Mouse (Mus musculus) forebrain, embryonic 15.5 days (tissue): ENCODE results near the gene Ubxn2a. TPM values are rescaled to one million over a fixed set of nuclear protein-coding genes. Genes with fewer than 3 reads are reported as not detected.
"Not testable (repeated sequence)": the region's sequence is repeated elsewhere in the genome, so short reads cannot be mapped to it uniquely, and the experiment has no call there.

Experiments
- ATAC-seq: fragments of 200-750 bp; cut with Nextera tagmentation; replicated peaks from 2 replicates; pipeline ENCODE4 v1.8.0; 2017; ENCODE audit warnings: mild to moderate bottlenecking, moderate TSS enrichment, moderate library complexity
- H3K27ac ChIP-seq: fragments of 300-500 bp; sonication (generic); replicated peaks from 2 replicates; pipeline ENCODE4 v1.5.1; 2015; ENCODE audit warnings: mild to moderate bottlenecking, inconsistent platforms
- H3K27me3 ChIP-seq: fragments of 300-500 bp; sonication (generic); 2 replicates; pipeline ENCODE4 v1.6.1; 2015; ENCODE audit warnings: inconsistent platforms
- H3K36me3 ChIP-seq: fragments of 300-500 bp; sonication (generic); 2 replicates; pipeline ENCODE4 v1.6.1; 2015; ENCODE audit warnings: mild to moderate bottlenecking, inconsistent platforms
- H3K4me1 ChIP-seq: fragments of 300-500 bp; sonication (generic); 2 replicates; pipeline ENCODE4 v1.6.1; 2015; ENCODE audit warnings: inconsistent platforms
- H3K4me2 ChIP-seq: fragments of 300-500 bp; sonication (generic); replicated peaks from 2 replicates; pipeline ENCODE4 v1.6.1; 2015; ENCODE audit warnings: mild to moderate bottlenecking, inconsistent platforms
- H3K4me3 ChIP-seq: fragments of 300-500 bp; sonication (generic); 2 replicates; pipeline ENCODE4 v1.5.1; 2015; ENCODE audit warnings: mild to moderate bottlenecking, inconsistent platforms
- H3K9ac ChIP-seq: fragments of 300-500 bp; sonication (generic); replicated peaks from 2 replicates; pipeline ENCODE4 v1.6.1; 2015; ENCODE audit warnings: mild to moderate bottlenecking, inconsistent platforms
- H3K9me3 ChIP-seq: fragments of 300-500 bp; sonication (generic); 2 replicates; pipeline ENCODE4 v1.6.1; 2016; ENCODE audit warnings: inconsistent platforms
- WGBS: fragments of 180-500 bp; shearing (Covaris S2); methylation state at CpG from one replicate; pipeline ENCODE4 v1.1.7; 2015; ENCODE audit warnings: mixed read lengths; 5-methylcytosine and 5-hydroxymethylcytosine counted together
- polyA plus RNA-seq: library from polyadenylated mRNA; unstranded; fragments of >200 nt; fragmentation: Nextera tagmentation; extraction: Ambion mirVana; gene quantifications from 2 replicates; pipeline ENCODE4 v1.2.1, GENCODE M21; 2015

Ubxn2a gene
- polyA plus RNA-seq, 1 experiment from 2014 or later, result 50.7 TPM

DNA sequence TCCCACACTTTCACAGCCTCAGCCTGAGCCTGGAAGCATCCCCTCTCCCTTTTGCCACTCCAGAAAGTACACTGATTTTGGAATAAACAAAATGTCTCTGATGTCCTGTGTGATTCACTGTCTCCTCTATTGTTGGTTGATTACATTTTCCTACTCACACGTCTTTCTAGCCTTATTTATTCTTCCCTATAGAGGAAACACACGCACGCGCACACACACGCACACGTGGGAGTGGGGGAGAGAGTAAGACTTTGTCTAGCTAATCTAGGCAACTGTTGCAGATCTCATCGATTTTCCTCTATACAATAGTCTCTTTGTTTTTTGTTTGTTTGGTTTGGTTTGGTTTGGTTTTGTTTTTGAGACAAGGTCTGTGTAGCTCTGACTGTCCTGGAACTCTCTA is 886 bp upstream of the Ubxn2a start:
- H3K4me1 ChIP-seq, result peaks cover 12% of the 10 kb centered on the region; the same call in 1 of the 2 replicates
- no peak overlapping the region for H3K4me2 ChIP-seq
- peak overlapping the region; percentile 61; the same call in 1 of the 2 replicates for H3K4me3 ChIP-seq
- no peaks in the 10 kb centered on the region for H3K9me3 ChIP-seq
- H3K27me3 ChIP-seq, result no peaks in the 10 kb centered on the region
- H3K36me3 ChIP-seq, result no peaks in the 10 kb centered on the region
- no peak overlapping the region for H3K27ac ChIP-seq
- no peak for ATAC-seq
- 92% methylated on average over 7 of the region's 7 CpGs for WGBS
- no peak overlapping the region for H3K9ac ChIP-seq

DNA sequence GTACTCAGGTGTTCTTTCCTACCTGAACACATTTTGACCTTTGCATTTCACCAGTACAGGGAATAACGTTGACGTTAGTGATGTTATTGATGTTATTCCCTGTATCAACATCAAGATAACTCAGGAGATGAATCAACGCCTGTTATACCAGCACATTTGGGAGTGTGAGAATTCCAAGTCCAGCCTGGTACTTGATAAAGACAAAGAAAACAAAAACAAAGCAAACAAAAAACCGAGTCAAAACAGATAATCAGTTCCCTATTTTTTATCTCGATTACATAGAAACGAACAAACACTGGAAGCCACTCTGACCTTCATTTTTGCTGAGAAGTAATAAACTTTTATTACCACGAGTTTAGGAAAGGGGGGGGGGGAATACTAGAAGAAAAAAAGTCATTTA is 1.0 kb downstream of the Ubxn2a start:
- Histone ChIP-seq H3K4me1 (peaks cover 12% of the 10 kb centered on the region; the same call in 1 of the 2 replicates), H3K27ac (peak overlapping the region; percentile 87), H3K36me3 (no peaks in the 10 kb centered on the region), H3K9ac (peak overlapping the region; percentile 72), H3K9me3 (no peaks in the 10 kb centered on the region), H3K4me2 (peak overlapping the region; percentile 56), H3K27me3 (no peaks in the 10 kb centered on the region), H3K4me3 (peak overlapping the region; percentile 61)
- 53% methylated on average over 7 of the region's 7 CpGs for WGBS
- no peak for ATAC-seq

DNA sequence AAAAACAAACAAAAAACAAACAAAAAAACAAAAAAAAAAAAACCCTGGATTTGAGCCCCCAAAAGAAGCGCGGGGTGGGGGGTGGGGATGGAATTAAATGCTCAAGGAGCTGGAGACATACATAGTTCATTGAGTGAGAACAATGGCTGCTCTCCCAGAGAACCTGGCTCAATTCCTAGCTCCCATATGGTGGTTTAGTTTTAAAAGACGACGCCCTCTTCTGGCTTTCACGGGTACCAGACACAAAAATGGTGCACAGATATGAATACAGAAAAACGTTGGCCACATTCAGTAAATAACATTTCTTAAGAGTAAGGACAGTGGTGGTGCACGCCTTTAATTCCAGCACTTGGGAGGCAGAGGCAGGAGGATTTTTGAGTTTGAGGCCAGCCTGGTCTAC is 1.6 kb downstream of the Ubxn2a start:
- no peak overlapping the region; the same call in 1 of the 2 replicates for H3K4me3 ChIP-seq
- H3K4me1 ChIP-seq, result peaks cover 12% of the 10 kb centered on the region; the same call in 1 of the 2 replicates
- no peak for ATAC-seq
- H3K36me3 ChIP-seq, result 0 out of 2 replicates have a peak, but pooled peaks cover 3% of the 10 kb centered on the region
- no peak overlapping the region for H3K27ac ChIP-seq
- H3K27me3 ChIP-seq, result no peaks in the 10 kb centered on the region
- WGBS, result 52% methylated on average over 7 of the region's 7 CpGs
- no peak overlapping the region for H3K4me2 ChIP-seq
- no peaks in the 10 kb centered on the region for H3K9me3 ChIP-seq
- no peak overlapping the region for H3K9ac ChIP-seq

GRCm38 (mm10) chr12:4898024-4898423 is 9.5 kb downstream of the Ubxn2a start:
- Histone ChIP-seq H3K9ac (no peak overlapping the region), H3K27me3 (no peaks in the 10 kb centered on the region), H3K4me2 (no peak overlapping the region), H3K4me3 (no peak overlapping the region), H3K4me1 (no peaks in the 10 kb centered on the region), H3K9me3 (no peaks in the 10 kb centered on the region), H3K27ac (no peak overlapping the region), H3K36me3 (peaks cover 12% of the 10 kb centered on the region)
- no peak for ATAC-seq
- 86% methylated on average over 5 of the region's 5 CpGs for WGBS

- H3K4me1 ChIP-seq, result no peaks in the 10 kb centered on the region
- H3K9me3 ChIP-seq, result no peaks in the 10 kb centered on the region
- H3K36me3 ChIP-seq, result peaks cover 15% of the 10 kb centered on the region
- ATAC-seq, result no peak
- H3K9ac ChIP-seq, result no peak overlapping the region
- no peak overlapping the region for H3K4me2 ChIP-seq
- no peak overlapping the region for H3K4me3 ChIP-seq
- no peaks in the 10 kb centered on the region for H3K27me3 ChIP-seq
- WGBS, result 92% methylated on average over 1 of the region's 1 CpGs
- H3K27ac ChIP-seq, result no peak overlapping the region
These were observed 17.6 kb downstream of the Ubxn2a start for GRCm38 (mm10) chr12:4889891-4890290.

DNA sequence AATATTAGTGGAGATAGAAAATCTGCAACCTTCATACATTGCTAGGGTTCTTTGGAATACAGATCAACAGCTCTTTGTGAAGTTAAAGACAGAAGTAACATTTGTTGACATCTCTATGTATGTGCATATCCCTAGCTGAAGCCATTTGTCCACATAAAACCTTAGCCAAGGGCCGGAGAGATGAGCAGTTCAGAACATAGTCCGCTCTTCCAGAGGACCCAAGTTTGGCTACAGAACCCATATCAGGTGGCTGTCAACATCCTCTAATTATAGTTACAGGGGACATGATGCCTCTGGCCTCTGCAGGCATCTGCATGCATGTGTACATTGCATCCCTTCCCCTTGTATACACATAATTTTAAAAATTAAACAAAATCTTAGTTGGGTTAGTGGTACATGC is 18.3 kb downstream of the Ubxn2a start:
- no peak overlapping the region for H3K27ac ChIP-seq
- H3K4me1 ChIP-seq, result no peaks in the 10 kb centered on the region
- no peak overlapping the region for H3K4me2 ChIP-seq
- no peak overlapping the region for H3K4me3 ChIP-seq
- ATAC-seq, result no peak
- H3K9me3 ChIP-seq, result no peaks in the 10 kb centered on the region
- H3K36me3 ChIP-seq, result peaks cover 16% of the 10 kb centered on the region
- no peak overlapping the region for H3K9ac ChIP-seq
- 92% methylated on average over 2 of the region's 2 CpGs for WGBS
- H3K27me3 ChIP-seq, result no peaks in the 10 kb centered on the region

- ATAC-seq, result no peak
- Histone ChIP-seq H3K4me3 (no peak overlapping the region), H3K27me3 (no peaks in the 10 kb centered on the region), H3K27ac (no peak overlapping the region), H3K4me2 (no peak overlapping the region), H3K36me3 (peaks cover 16% of the 10 kb centered on the region), H3K9me3 (no peaks in the 10 kb centered on the region), H3K9ac (no peak overlapping the region), H3K4me1 (no peaks in the 10 kb centered on the region)
These were observed 18.8 kb downstream of the Ubxn2a start for GRCm38 (mm10) chr12:4888739-4889138.

- ATAC-seq, result not testable (repeated sequence)
These were observed 20.9 kb downstream of the Ubxn2a start for GRCm38 (mm10) chr12:4886581-4886980.

DNA sequence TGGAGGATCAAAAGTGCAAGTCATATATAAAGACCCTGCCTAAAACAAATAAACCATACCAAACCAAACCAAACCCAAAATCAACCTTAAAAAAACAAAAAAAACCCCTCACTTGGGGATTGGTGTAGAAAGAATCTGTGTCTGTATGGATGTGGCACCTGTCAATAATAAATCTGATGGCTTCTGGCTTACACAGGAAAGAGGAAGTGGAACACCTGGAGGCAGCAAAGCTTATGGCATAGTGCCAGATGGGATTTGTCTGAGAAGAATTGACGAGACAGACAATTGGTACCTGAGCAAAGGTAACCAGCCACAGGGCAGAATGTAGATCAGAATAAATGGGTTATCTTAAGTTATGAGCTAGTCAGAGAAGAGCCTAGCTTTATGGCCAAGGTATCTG is 22.4 kb downstream of the Ubxn2a start:
- Histone ChIP-seq H3K9me3 (no peaks in the 10 kb centered on the region), H3K27ac (no peak overlapping the region), H3K9ac (no peak overlapping the region), H3K4me2 (no peak overlapping the region), H3K4me1 (no peaks in the 10 kb centered on the region), H3K36me3 (peaks cover 24% of the 10 kb centered on the region), H3K27me3 (no peaks in the 10 kb centered on the region), H3K4me3 (no peak overlapping the region)
- ATAC-seq, result no peak
- 68% methylated on average over 1 of the region's 1 CpGs for WGBS

More at GRCm38 (mm10) chr12:4886581-4886980, 20.9 kb downstream of the Ubxn2a start:
- not testable (repeated sequence) for H3K27ac ChIP-seq, H3K4me3 ChIP-seq, H3K4me1 ChIP-seq, H3K4me2 ChIP-seq, H3K27me3 ChIP-seq, H3K9me3 ChIP-seq, H3K9ac ChIP-seq
- H3K36me3 ChIP-seq, result peaks cover 20% of the 10 kb centered on the region
- WGBS, result 96% methylated on average over 4 of the region's 4 CpGs

- Histone ChIP-seq H3K9me3 (no peaks in the 10 kb centered on the region), H3K4me1 (no peaks in the 10 kb centered on the region), H3K27me3 (no peaks in the 10 kb centered on the region), H3K4me3 (no peak overlapping the region), H3K27ac (no peak overlapping the region), H3K36me3 (peaks cover 33% of the 10 kb centered on the region), H3K4me2 (no peak overlapping the region), H3K9ac (no peak overlapping the region)
- no peak for ATAC-seq
- WGBS, result 92% methylated on average over 2 of the region's 2 CpGs
These were observed 25.4 kb downstream of the Ubxn2a start for GRCm38 (mm10) chr12:4882086-4882485.

DNA sequence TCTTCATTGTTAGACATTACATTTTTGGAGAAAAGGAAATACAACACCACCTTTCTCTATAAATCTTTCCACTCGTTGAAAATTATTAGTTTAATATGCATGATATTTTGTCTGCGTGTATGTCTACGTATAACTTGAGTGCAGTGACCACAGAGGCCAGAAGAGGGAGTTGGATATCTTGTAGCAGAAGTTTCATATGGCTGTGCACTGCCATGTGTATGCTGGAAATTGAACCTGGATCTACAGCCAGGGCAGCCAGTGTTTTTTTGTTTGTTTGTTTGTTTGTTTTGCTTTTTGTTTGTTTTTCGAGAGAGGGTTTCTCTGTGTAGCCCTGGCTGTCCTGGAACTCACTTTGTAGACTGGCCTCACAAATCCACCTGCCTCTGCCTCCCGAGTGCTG is 28.5 kb downstream of the Ubxn2a start:
- H3K9ac ChIP-seq, result no peak overlapping the region
- 93% methylated on average over 5 of the region's 5 CpGs for WGBS
- no peaks in the 10 kb centered on the region for H3K9me3 ChIP-seq
- peaks cover 30% of the 10 kb centered on the region for H3K36me3 ChIP-seq
- H3K27me3 ChIP-seq, result no peaks in the 10 kb centered on the region
- no peak overlapping the region for H3K4me3 ChIP-seq
- no peak for ATAC-seq
- H3K4me1 ChIP-seq, result peaks cover 7% of the 10 kb centered on the region
- no peak overlapping the region for H3K4me2 ChIP-seq
- no peak overlapping the region for H3K27ac ChIP-seq

DNA sequence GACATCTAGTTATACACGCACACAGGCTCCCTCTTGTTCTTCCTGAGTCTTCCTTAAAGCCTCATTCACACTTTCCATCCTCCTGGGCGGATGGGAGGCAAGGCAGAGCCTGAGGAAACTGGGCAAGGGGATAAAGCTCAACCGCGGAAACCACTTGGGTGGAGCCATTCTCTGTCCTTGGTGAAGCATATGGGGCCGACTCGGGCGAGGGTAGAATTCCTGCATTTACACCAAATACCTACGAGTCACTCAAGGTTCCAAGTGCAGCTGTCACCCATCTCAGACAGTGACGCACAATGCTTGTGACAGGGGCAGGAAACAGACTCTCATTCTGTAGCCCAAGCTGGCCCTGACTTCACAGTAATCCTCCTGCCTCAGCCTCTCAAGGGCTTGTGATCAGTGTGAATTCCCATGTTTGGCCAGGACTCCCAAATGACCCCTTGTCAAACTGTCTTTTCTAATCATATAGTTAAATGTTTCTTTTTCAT is 29.2 kb downstream of the Ubxn2a start:
- WGBS, result 88% methylated on average over 9 of the region's 9 CpGs

GRCm38 (mm10) chr12:4875623-4876022 is 31.9 kb downstream of the Ubxn2a start:
- Histone ChIP-seq H3K36me3 (peaks cover 13% of the 10 kb centered on the region), H3K9me3 (no peaks in the 10 kb centered on the region), H3K4me3 (no peak overlapping the region), H3K4me2 (no peak overlapping the region), H3K27me3 (no peaks in the 10 kb centered on the region), H3K4me1 (peaks cover 11% of the 10 kb centered on the region), H3K27ac (no peak overlapping the region), H3K9ac (no peak overlapping the region)
- WGBS, result 77% methylated on average over 8 of the region's 8 CpGs
- no peak for ATAC-seq

More for the DNA sequence above, 29.2 kb downstream of the Ubxn2a start:
- peaks cover 11% of the 10 kb centered on the region for H3K4me1 ChIP-seq
- no peak overlapping the region for H3K27ac ChIP-seq
- no peak overlapping the region for H3K4me3 ChIP-seq
- ATAC-seq, result no peak
- no peak overlapping the region for H3K4me2 ChIP-seq
- H3K36me3 ChIP-seq, result peaks cover 29% of the 10 kb centered on the region
- no peaks in the 10 kb centered on the region for H3K9me3 ChIP-seq
- no peaks in the 10 kb centered on the region for H3K27me3 ChIP-seq
- no peak overlapping the region for H3K9ac ChIP-seq
